ENCODE assay signal across 29 mouse cellular contexts in genomic region chr8:118144546-118144945, GRCm38 (mm10).
DNase-seq lines count a peak whose midpoint lies in the region; ATAC-seq and TF ChIP-seq lines count a peak whose summit lies in the region.
"Had no signal": no experiment of that assay in that cellular context is flagged by ENCODE, and none has a peak within 500 bp of the region (broad histone marks: within the 10 kb centered on the region; RNA-seq: fewer than 3 reads in every experiment).

No protein-coding gene starts in this region.

- H3K36me3 ChIP-seq in hindbrain, embryonic 10.5 days, result no peaks in the 10 kb centered on the region
- no peaks in the 10 kb centered on the region for H3K36me3 ChIP-seq in hindbrain, embryonic 13.5 days
- no peaks in the 10 kb centered on the region for H3K36me3 ChIP-seq in midbrain, postnatal 0 days (ENCODE audit: insufficient read depth, low read length)
- no peaks in the 10 kb centered on the region for H3K36me3 ChIP-seq in midbrain, embryonic 13.5 days
- H3K36me3 ChIP-seq: embryonic facial prominence, embryonic 15.5 days; heart, embryonic 15.5 days; limb, embryonic 13.5 days; midbrain, embryonic 10.5 days; neural tube, embryonic 15.5 days had no signal

- 78% methylated on average over 5 of the region's 5 CpGs for WGBS in hindbrain, embryonic 10.5 days
- 51% methylated on average over 5 of the region's 5 CpGs for WGBS in hindbrain, embryonic 13.5 days
- 82% methylated on average over 5 of the region's 5 CpGs for WGBS in midbrain, postnatal 0 days
- WGBS in midbrain, embryonic 13.5 days, result 66% methylated on average over 5 of the region's 5 CpGs

- intact Hi-C loops in heart, postnatal 14 days (cut with DNase I), result no loop called here

- no peak overlapping the region for H3K9ac ChIP-seq in hindbrain, embryonic 13.5 days
- H3K9ac ChIP-seq in midbrain, postnatal 0 days (replicated peaks; ENCODE audit: low read length, poor library complexity, severe bottlenecking), result no peak overlapping the region
- no peak overlapping the region for H3K9ac ChIP-seq in midbrain, embryonic 13.5 days (replicated peaks)
- H3K9ac ChIP-seq: embryonic facial prominence, embryonic 15.5 days; heart, embryonic 15.5 days; limb, embryonic 13.5 days; liver, embryonic 14.5 days; lung, embryonic 14.5 days; neural tube, embryonic 15.5 days had no signal

- ATAC-seq in hindbrain, embryonic 13.5 days (ENCODE audit: low FRiP score), result no peak
- ATAC-seq in midbrain, postnatal 0 days (ENCODE audit: low FRiP score), result no peak
- ATAC-seq in midbrain, embryonic 13.5 days, result no peak
- ATAC-seq: forebrain, embryonic 16.5 days; inflammation-experienced regulatory T-cells, adult 6 months; Patski had no signal

- H3K4me3 ChIP-seq in hindbrain, embryonic 10.5 days, result no peak overlapping the region
- no peak overlapping the region for H3K4me3 ChIP-seq in hindbrain, embryonic 13.5 days
- no peak overlapping the region for H3K4me3 ChIP-seq in midbrain, postnatal 0 days (ENCODE audit: low read depth, low read length)
- H3K4me3 ChIP-seq in midbrain, embryonic 13.5 days (replicated peaks), result no peak overlapping the region
- H3K4me3 ChIP-seq: embryonic facial prominence, embryonic 15.5 days; heart, embryonic 15.5 days; limb, embryonic 13.5 days; midbrain, embryonic 10.5 days; neural tube, embryonic 15.5 days had no signal

- H3K27ac ChIP-seq in hindbrain, embryonic 10.5 days, result 0 out of 2 replicates have a peak overlapping the region, but pooled peaks have one; percentile 24
- no peak overlapping the region for H3K27ac ChIP-seq in hindbrain, embryonic 13.5 days
- no peak overlapping the region for H3K27ac ChIP-seq in midbrain, postnatal 0 days (ENCODE audit: low read depth, low read length)
- H3K27ac ChIP-seq in midbrain, embryonic 13.5 days, result no peak overlapping the region
- H3K27ac ChIP-seq: embryonic facial prominence, embryonic 15.5 days; heart, embryonic 15.5 days; limb, embryonic 13.5 days; liver, embryonic 14.5 days; macrophage; midbrain, embryonic 10.5 days; neural tube, embryonic 15.5 days; stomach, postnatal 0 days had no signal

- no peak for DNase-seq in hindbrain, embryonic 10.5 days (ENCODE audit: low spot score)
- peak; percentile 36 for DNase-seq in midbrain, postnatal 0 days (ENCODE audit: low spot score)
- DNase-seq in cerebellum, adult 9-11 months, result peak; percentile 26
- DNase-seq in frontal cortex, postnatal 25 days (ENCODE audit: low spot score in 2 of 2), result no peak
- DNase-seq in heart, postnatal 14 days, result no peak
- DNase-seq in lung, postnatal 10 days, result no peak
- DNase-seq: adrenal gland, postnatal 36 days; embryo, embryonic 11 days; gastrocnemius, postnatal 36 days; heart, postnatal 4 days; kidney, adult 2 months; kidney, postnatal 10 days; lung, embryonic 14.5 days; right cerebral cortex, postnatal 14 days; thymus, adult 2 months; thymus, postnatal 4 days had no signal

- no peaks in the 10 kb centered on the region for H3K27me3 ChIP-seq in hindbrain, embryonic 10.5 days (ENCODE audit: insufficient read depth, poor library complexity, severe bottlenecking)
- H3K27me3 ChIP-seq in hindbrain, embryonic 13.5 days, result no peaks in the 10 kb centered on the region
- H3K27me3 ChIP-seq in midbrain, postnatal 0 days (ENCODE audit: insufficient read depth, low read length), result no peaks in the 10 kb centered on the region
- no peaks in the 10 kb centered on the region for H3K27me3 ChIP-seq in midbrain, embryonic 13.5 days
- H3K27me3 ChIP-seq: embryonic facial prominence, embryonic 15.5 days; heart, embryonic 15.5 days; limb, embryonic 13.5 days; neural tube, embryonic 15.5 days had no signal

- TF ChIP-seq CTCF in midbrain, postnatal 0 days (IDR thresholded peaks at IDR 0.05), result no peak

- no peaks in the 10 kb centered on the region for H3K9me3 ChIP-seq in hindbrain, embryonic 10.5 days
- no peaks in the 10 kb centered on the region for H3K9me3 ChIP-seq in hindbrain, embryonic 13.5 days
- no peaks in the 10 kb centered on the region for H3K9me3 ChIP-seq in midbrain, postnatal 0 days (ENCODE audit: low read length)
- H3K9me3 ChIP-seq in midbrain, embryonic 13.5 days, result no peaks in the 10 kb centered on the region
- H3K9me3 ChIP-seq: embryonic facial prominence, embryonic 15.5 days; heart, embryonic 15.5 days; limb, embryonic 13.5 days; midbrain, embryonic 10.5 days; neural tube, embryonic 15.5 days had no signal

- H3K4me2 ChIP-seq in hindbrain, embryonic 13.5 days, result no peak overlapping the region
- H3K4me2 ChIP-seq in midbrain, postnatal 0 days (ENCODE audit: low read depth, low read length, poor library complexity, severe bottlenecking), result no peak overlapping the region
- no peak overlapping the region for H3K4me2 ChIP-seq in midbrain, embryonic 13.5 days (replicated peaks)
- H3K4me2 ChIP-seq: embryonic facial prominence, embryonic 15.5 days; heart, embryonic 15.5 days; limb, embryonic 13.5 days; lung, embryonic 14.5 days; neural tube, embryonic 15.5 days had no signal

- H3K4me1 ChIP-seq in hindbrain, embryonic 10.5 days (replicated peaks), result peaks cover 26% of the 10 kb centered on the region
- H3K4me1 ChIP-seq in hindbrain, embryonic 13.5 days (replicated peaks), result peaks cover 19% of the 10 kb centered on the region
- no peaks in the 10 kb centered on the region; the same call in 1 of the 2 replicates for H3K4me1 ChIP-seq in midbrain, postnatal 0 days (ENCODE audit: insufficient read depth, low read length)
- H3K4me1 ChIP-seq in midbrain, embryonic 13.5 days (replicated peaks), result peaks cover 15% of the 10 kb centered on the region
- H3K4me1 ChIP-seq: embryonic facial prominence, embryonic 15.5 days had no signal

Comparison
In these comparisons a context has a peak if more than half of its experiments do, and no peak if none do; other contexts are left out.
1. DNase-seq: peak in midbrain, postnatal 0 days (single experiment) and cerebellum, adult 9-11 months (single experiment); none in hindbrain, embryonic 10.5 days (single experiment), frontal cortex, postnatal 25 days (0 of 2), heart, postnatal 14 days (0 of 2) and lung, postnatal 10 days (single experiment).